Mouse (Mus musculus) C2C12 (cell line): ENCODE results near the gene Pkmyt1.

ENCODE experiments used
- CTCF ChIP-seq: IDR thresholded peaks from one replicate; pipeline ENCODE4 v1.5.1; 2011; ENCODE audit not compliant: control insufficient read depth, insufficient read depth, insufficient read length
- FOSL1 ChIP-seq: IDR thresholded peaks from one replicate; pipeline ENCODE4 v1.8.0; 2011; ENCODE audit warnings: mild to moderate bottlenecking, low read length; ENCODE audit not compliant: poor library complexity, insufficient read depth, severe bottlenecking

GRCm38 (mm10) chr17:23758801-23759200 is 32.7 kb downstream of the Pkmyt1 start:
- TF ChIP-seq CTCF (no peak), FOSL1 (no peak)
